Mouse (Mus musculus) CH12.LX (cell line): Measurements from ENCODE around the gene Hist3h2a.

Experiments used
- CTCF ChIP-seq, 2 experiments: IDR thresholded peaks in 1 of 2; conservative IDR thresholded peaks in 1 of 2; 2 replicates each; pipeline ENCODE4 v1.5.1; 2011 to 2012; ENCODE audit warnings: low read depth in 2 of 2, low read length in 2 of 2, improper control_type of control experiment in 1 of 2, inconsistent platforms in 1 of 2, mild to moderate bottlenecking in 1 of 2, moderate library complexity in 1 of 2
- ELF1 ChIP-seq: IDR thresholded peaks from 2 replicates; pipeline ENCODE4 v1.6.1; 2014; ENCODE audit warnings: low read depth, mild to moderate bottlenecking, inconsistent platforms, low read length, improper control_type of control experiment
- EP300 ChIP-seq: IDR thresholded peaks from 2 replicates; pipeline ENCODE4 v1.6.1; 2011; ENCODE audit warnings: low read length, improper control_type of control experiment
- POLR2A ChIP-seq: IDR thresholded peaks from 2 replicates; pipeline ENCODE4 v1.6.1; 2011; ENCODE audit warnings: low read depth, mild to moderate bottlenecking, improper control_type of control experiment, low read length
- USF1 ChIP-seq: IDR thresholded peaks from 2 replicates; pipeline ENCODE4 v1.6.1; 2014; ENCODE audit warnings: low read depth, mild to moderate bottlenecking, inconsistent platforms, low read length, improper control_type of control experiment
- ZC3H11A ChIP-seq: IDR thresholded peaks from 2 replicates; pipeline ENCODE4 v1.6.1; 2012; ENCODE audit warnings: low read depth, mild to moderate bottlenecking, inconsistent platforms, low read length, improper control_type of control experiment

DNA sequence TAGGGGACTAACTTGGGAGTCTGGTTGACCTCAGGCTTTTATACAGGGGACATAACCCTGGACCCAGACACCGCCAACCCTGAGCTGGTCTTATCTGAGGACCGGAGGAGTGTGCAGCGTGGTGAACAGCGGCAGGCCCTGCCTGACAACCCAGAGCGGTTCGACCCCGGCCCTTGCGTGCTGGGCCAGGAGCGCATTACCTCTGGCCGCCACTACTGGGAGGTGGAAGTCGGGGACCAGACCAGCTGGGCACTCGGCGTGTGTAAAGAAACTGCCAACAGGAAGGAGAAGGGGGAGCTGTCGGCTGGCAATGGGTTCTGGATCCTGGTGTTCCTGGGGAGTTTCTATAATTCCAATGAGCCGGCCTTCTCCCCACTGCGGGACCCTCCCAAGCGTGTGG lies 35.7 kb downstream of the Hist3h2a start:
- TF ChIP-seq POLR2A: no peak
- TF ChIP-seq USF1: no peak
- TF ChIP-seq EP300: no peak
- no peak for TF ChIP-seq CTCF (conservative IDR thresholded peaks at IDR 0.05 in 1 of 2, IDR thresholded peaks at IDR 0.05 in 1 of 2; ENCODE audit: low read depth in 2 of 2, low read length in 2 of 2)
- no peak for TF ChIP-seq ELF1
- TF ChIP-seq ZC3H11A: no peak
